Mouse (Mus musculus) olfactory bulb, adult 2 months (tissue): Measurements from ENCODE around the gene Ppcdc.

Experiments
- CTCF ChIP-seq: fragments of 200-500 bp; IDR thresholded peaks from 2 replicates; pipeline ENCODE4 v1.5.1; 2012; ENCODE audit warnings: low read depth, mild to moderate bottlenecking, low read length, moderate library complexity; ENCODE audit not compliant: insufficient read depth
- POLR2A ChIP-seq: fragments of 200-500 bp; IDR thresholded peaks from 2 replicates; pipeline ENCODE4 v1.6.1; 2012; ENCODE audit warnings: mild to moderate bottlenecking, low read depth, low read length, moderate library complexity; ENCODE audit not compliant: insufficient read depth

DNA sequence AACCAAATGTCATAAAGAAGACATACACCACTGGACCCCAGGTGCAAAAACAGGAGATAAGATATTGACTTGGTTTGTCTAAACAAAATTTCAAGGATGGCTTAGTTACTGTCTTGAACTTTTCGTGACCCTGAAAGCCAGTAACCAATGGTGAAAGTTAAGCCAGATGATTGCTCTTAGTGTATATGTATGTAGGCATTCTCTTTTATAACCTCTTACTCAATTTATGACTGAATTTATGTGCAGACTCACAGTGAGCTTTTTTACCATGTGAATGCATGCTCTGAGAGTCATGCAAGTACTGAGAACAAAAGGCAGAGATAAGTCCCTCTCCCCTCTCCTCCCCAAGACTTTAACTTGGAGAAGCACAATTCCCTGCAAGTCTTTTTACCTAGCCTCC, 47.0 kb downstream of the Ppcdc start:
- TF ChIP-seq POLR2A (no peak), CTCF (no peak)
